Mouse (Mus musculus): ENCODE data around the gene Krtap6-1.
"Not testable (repeated sequence)": the region's sequence is repeated elsewhere in the genome, so short reads cannot be mapped to it uniquely, and the experiment has no call there.

The Krtap6-1 gene

GRCm38 (mm10) chr16:89031399-89031798, at the start of gene Krtap6-1:
Krtap6-1 (plus strand) TSS chr16:89031699.
- in situ Hi-C loops (cut with MboI; ENCODE audit: unreplicated experiment in 2 of 2) = not testable (repeated sequence)

GRCm38 (mm10) chr16:89010659-89011058, 20.8 kb upstream of the Krtap6-1 start, which contains the start of gene Krtap22-2:
Krtap22-2 (minus strand) TSS chr16:89010759.
- in situ Hi-C loops (cut with MboI; ENCODE audit: unreplicated experiment in 2 of 2) = no loop called here

GRCm38 (mm10) chr16:89013973-89014372, 17.5 kb upstream of the Krtap6-1 start:
- in situ Hi-C loops (cut with MboI; ENCODE audit: unreplicated experiment in 2 of 2) = no loop called here

GRCm38 (mm10) chr16:89014984-89015383, 16.5 kb upstream of the Krtap6-1 start, which contains the start of gene Gm10229:
Gm10229 (plus strand) TSS chr16:89015284.
- in situ Hi-C loops (cut with MboI; ENCODE audit: unreplicated experiment in 2 of 2) = not testable (repeated sequence)

- in situ Hi-C loops (cut with MboI; ENCODE audit: unreplicated experiment in 2 of 2) = not testable (repeated sequence)
These were observed 9.9 kb downstream of the Krtap6-1 start, which contains the start of gene Gm10228 for GRCm38 (mm10) chr16:89041372-89041771. Gm10228 (minus strand) TSS chr16:89041472.

GRCm38 (mm10) chr16:89047783-89048182, 16.3 kb downstream of the Krtap6-1 start, which contains the start of gene Krtap6-5:
Krtap6-5 (minus strand) TSS chr16:89047883.
- in situ Hi-C loops (cut with MboI; ENCODE audit: unreplicated experiment in 2 of 2) = no loop called here

GRCm38 (mm10) chr16:89063902-89064301, 32.4 kb downstream of the Krtap6-1 start, which contains the start of gene 1110025L11Rik:
1110025L11Rik (minus strand) TSS chr16:89064002.
- in situ Hi-C loops (cut with MboI; ENCODE audit: unreplicated experiment in 2 of 2) = not testable (repeated sequence)

GRCm38 (mm10) chr16:89071041-89071440, 39.5 kb downstream of the Krtap6-1 start:
- in situ Hi-C loops (cut with MboI; ENCODE audit: unreplicated experiment in 2 of 2) = not testable (repeated sequence)
